Mouse (Mus musculus) gastrocnemius, postnatal 10 days (tissue): Measurements from ENCODE around the gene Rpl9-ps1. TPM values are rescaled to one million over a fixed set of nuclear protein-coding genes. Genes with fewer than 3 reads are reported as not detected.

Experiments
- DNase-seq: peaks from one replicate; pipeline ENCODE4 v3.0.0; 2021; ENCODE audit warnings: mixed read lengths
- total RNA-seq, 2 experiments: library from RNA; stranded (reverse); gene quantifications; 2 replicates each; pipeline ENCODE4 v1.2.3; 2021

Gene Rpl9-ps1
- total RNA-seq, 2 experiments from 2014 or later: not detected

- DNase-seq: no peak
Observed at GRCm38 (mm10) chr11:83619037-83619436, 26.4 kb downstream of the Rpl9-ps1 start.

GRCm38 (mm10) chr11:83618238-83618637 lies 27.2 kb downstream of the Rpl9-ps1 start:
- no peak for DNase-seq

GRCm38 (mm10) chr11:83616586-83616985 lies 28.8 kb downstream of the Rpl9-ps1 start:
- no peak for DNase-seq

GRCm38 (mm10) chr11:83610900-83611299 lies 34.5 kb downstream of the Rpl9-ps1 start:
- DNase-seq: no peak

GRCm38 (mm10) chr11:83606396-83606795 lies 39.0 kb downstream of the Rpl9-ps1 start:
- no peak for DNase-seq

GRCm38 (mm10) chr11:83605535-83605934 lies 39.9 kb downstream of the Rpl9-ps1 start:
- no peak for DNase-seq

- DNase-seq: no peak
Observed at GRCm38 (mm10) chr11:83604698-83605097, 40.7 kb downstream of the Rpl9-ps1 start.

- no peak for DNase-seq
Observed at GRCm38 (mm10) chr11:83603399-83603798, 42.0 kb downstream of the Rpl9-ps1 start.

- no peak for DNase-seq
Observed at GRCm38 (mm10) chr11:83600576-83600975, 44.8 kb downstream of the Rpl9-ps1 start.

- DNase-seq: no peak
Observed at GRCm38 (mm10) chr11:83598991-83599390, 46.4 kb downstream of the Rpl9-ps1 start.

GRCm38 (mm10) chr11:83598207-83598837 lies 47.1 kb downstream of the Rpl9-ps1 start:
- DNase-seq: no peak

GRCm38 (mm10) chr11:83597796-83598195 lies 47.6 kb downstream of the Rpl9-ps1 start:
- no peak for DNase-seq

GRCm38 (mm10) chr11:83595669-83596455 lies 49.6 kb downstream of the Rpl9-ps1 start:
- DNase-seq: no peak

Other genes with a start within 250 kb of the Rpl9-ps1 start
- gene Rasl10b, start 236.5 kb downstream of the Rpl9-ps1 start, total RNA-seq: under 1 TPM; 0.75 to 0.81 TPM
- gene Gas2l2, start 216.2 kb downstream of the Rpl9-ps1 start, total RNA-seq: not detected
- under 1 TPM in 1 of 2 experiments, not detected in 1; 0.29 TPM for gene 1700020L24Rik, start 207.9 kb downstream of the Rpl9-ps1 start, total RNA-seq
- gene Mmp28, start 182.6 kb downstream of the Rpl9-ps1 start, total RNA-seq: 1 to 10 TPM; 3.7 to 4.6 TPM
- 10 to 100 TPM; 21.1 to 29.7 TPM for gene Taf15, start 172.5 kb downstream of the Rpl9-ps1 start, total RNA-seq
- gene Heatr9, start 123.4 kb downstream of the Rpl9-ps1 start, total RNA-seq: not detected
- gene Ccl5, start 115.1 kb downstream of the Rpl9-ps1 start, total RNA-seq: not detected
- 1 to 10 TPM; 2.9 to 4.3 TPM for gene Ccl9, start 67.0 kb downstream of the Rpl9-ps1 start, total RNA-seq
- 1 to 10 TPM; 3.3 to 3.4 TPM for gene Ccl6, start 52.5 kb downstream of the Rpl9-ps1 start, total RNA-seq
- not detected for gene Ccl3, start 3.7 kb upstream of the Rpl9-ps1 start, total RNA-seq
- gene Ccl4, start 17.0 kb upstream of the Rpl9-ps1 start, total RNA-seq: not detected
- gene Wfdc17, start 58.4 kb upstream of the Rpl9-ps1 start, total RNA-seq: 1 to 10 TPM; 1.5 to 1.7 TPM
- not detected for gene Wfdc18, start 63.4 kb upstream of the Rpl9-ps1 start, total RNA-seq
- not detected for gene Wfdc21, start 101.3 kb upstream of the Rpl9-ps1 start, total RNA-seq
- gene Heatr6, start 108.1 kb upstream of the Rpl9-ps1 start, total RNA-seq: 1 to 10 TPM; 8.1 to 10.0 TPM
- not detected for gene Hnf1b, start 204.4 kb upstream of the Rpl9-ps1 start, total RNA-seq